Mouse (Mus musculus) forebrain, embryonic 11.5 days (tissue): ENCODE measurements around the gene Whrn. TPM values are rescaled to one million over a fixed set of nuclear protein-coding genes. Genes with fewer than 3 reads are reported as not detected.

ENCODE experiments used
- ATAC-seq: fragments of 200-750 bp; cut with Nextera tagmentation; replicated peaks from 2 replicates; pipeline ENCODE4 v1.8.0; 2017; ENCODE audit warnings: moderate TSS enrichment; ENCODE audit not compliant: low FRiP score
- DNase-seq: peaks from one replicate; pipeline ENCODE4 v3.0.0-alpha.2; 2017; ENCODE audit warnings: low spot score
- H3K27ac ChIP-seq: fragments of 300-500 bp; sonication (generic); 2 replicates; pipeline ENCODE4 v1.5.1; 2014; ENCODE audit warnings: low read depth, low read length
- H3K27me3 ChIP-seq: fragments of 300-500 bp; sonication (generic); 2 replicates; pipeline ENCODE4 v1.6.1; 2014; ENCODE audit warnings: mild to moderate bottlenecking, low read length, mixed read lengths; ENCODE audit not compliant: control insufficient read depth, insufficient read depth
- H3K36me3 ChIP-seq: fragments of 300-500 bp; sonication (generic); 2 replicates; pipeline ENCODE4 v1.6.1; 2014; ENCODE audit warnings: mild to moderate bottlenecking, low read length, moderate library complexity, mixed read lengths; ENCODE audit not compliant: control insufficient read depth, insufficient read depth
- H3K4me1 ChIP-seq: fragments of 300-500 bp; sonication (generic); replicated peaks from 2 replicates; pipeline ENCODE4 v1.6.1; 2014; ENCODE audit warnings: low read length, mixed read lengths; ENCODE audit not compliant: control insufficient read depth, insufficient read depth
- H3K4me2 ChIP-seq: fragments of 300-500 bp; sonication (generic); 2 replicates; pipeline ENCODE4 v1.6.1; 2014; ENCODE audit warnings: low read depth, mild to moderate bottlenecking, low read length, moderate library complexity, mixed read lengths; ENCODE audit not compliant: severe bottlenecking
- H3K4me3 ChIP-seq: fragments of 300-500 bp; sonication (generic); 2 replicates; pipeline ENCODE4 v1.5.1; 2014; ENCODE audit warnings: low read depth, low read length
- H3K9ac ChIP-seq: fragments of 300-500 bp; sonication (generic); 2 replicates; pipeline ENCODE4 v1.6.1; 2014; ENCODE audit warnings: low read length
- H3K9me3 ChIP-seq: fragments of 300-500 bp; sonication (generic); 2 replicates; pipeline ENCODE4 v1.6.1; 2016; ENCODE audit warnings: low read length, mixed read lengths; ENCODE audit not compliant: control insufficient read depth
- WGBS: fragments of 180-500 bp; shearing (Covaris S2); extraction: QIAGEN DNeasy Blood & Tissue Kit; methylation state at CpG from one replicate; pipeline ENCODE4 v1.1.7; 2014; 5-methylcytosine and 5-hydroxymethylcytosine counted together
- polyA plus RNA-seq: library from polyadenylated mRNA; unstranded; fragments of >200 nt; fragmentation: Nextera tagmentation; extraction: Ambion mirVana; gene quantifications from 2 replicates; pipeline ENCODE4 v1.2.1, GENCODE M21; 2014

The Whrn gene
- polyA plus RNA-seq, 1 experiment from 2014 or later, result 11.0 TPM

GRCm38 (mm10) chr4:63525514-63525913 lies 29.7 kb upstream of the Whrn start:
- no peaks in the 10 kb centered on the region for H3K4me1 ChIP-seq
- H3K9me3 ChIP-seq, result no peaks in the 10 kb centered on the region
- no peak for DNase-seq
- H3K4me2 ChIP-seq, result no peak overlapping the region
- WGBS, result 79% methylated on average over 8 of the region's 8 CpGs
- no peaks in the 10 kb centered on the region for H3K27me3 ChIP-seq
- no peak for ATAC-seq
- H3K4me3 ChIP-seq, result no peak overlapping the region
- H3K27ac ChIP-seq, result no peak overlapping the region
- H3K9ac ChIP-seq, result no peak overlapping the region
- H3K36me3 ChIP-seq, result no peaks in the 10 kb centered on the region

GRCm38 (mm10) chr4:63521813-63522419 lies 26.1 kb upstream of the Whrn start:
- H3K27me3 ChIP-seq, result no peaks in the 10 kb centered on the region
- ATAC-seq, result no peak
- H3K4me2 ChIP-seq, result no peak overlapping the region
- no peak overlapping the region for H3K9ac ChIP-seq
- H3K9me3 ChIP-seq, result no peaks in the 10 kb centered on the region
- H3K4me3 ChIP-seq, result no peak overlapping the region
- WGBS, result 86% methylated on average over 2 of the region's 2 CpGs
- H3K27ac ChIP-seq, result no peak overlapping the region
- no peaks in the 10 kb centered on the region for H3K36me3 ChIP-seq
- no peak for DNase-seq
- no peaks in the 10 kb centered on the region for H3K4me1 ChIP-seq

- no peaks in the 10 kb centered on the region for H3K36me3 ChIP-seq
- no peaks in the 10 kb centered on the region for H3K27me3 ChIP-seq
- H3K9ac ChIP-seq, result no peak overlapping the region
- 82% methylated on average over 5 of the region's 5 CpGs for WGBS
- H3K4me2 ChIP-seq, result no peak overlapping the region
- no peak for DNase-seq
- H3K9me3 ChIP-seq, result no peaks in the 10 kb centered on the region
- no peaks in the 10 kb centered on the region for H3K4me1 ChIP-seq
- ATAC-seq, result no peak
- H3K27ac ChIP-seq, result no peak overlapping the region
- no peak overlapping the region for H3K4me3 ChIP-seq
Measured at GRCm38 (mm10) chr4:63515021-63515420, 19.2 kb upstream of the Whrn start.

- no peak for ATAC-seq
Measured at GRCm38 (mm10) chr4:63514454-63514984, 18.7 kb upstream of the Whrn start.

GRCm38 (mm10) chr4:63512921-63513320 lies 17.1 kb upstream of the Whrn start:
- H3K27me3 ChIP-seq, result no peaks in the 10 kb centered on the region
- ATAC-seq, result no peak
- no peak overlapping the region for H3K27ac ChIP-seq
- no peak overlapping the region for H3K9ac ChIP-seq
- no peak for DNase-seq
- H3K4me1 ChIP-seq, result no peaks in the 10 kb centered on the region
- no peak overlapping the region for H3K4me3 ChIP-seq
- WGBS, result 82% methylated on average over 2 of the region's 2 CpGs
- no peak overlapping the region for H3K4me2 ChIP-seq
- no peaks in the 10 kb centered on the region for H3K36me3 ChIP-seq
- H3K9me3 ChIP-seq, result no peaks in the 10 kb centered on the region

More at GRCm38 (mm10) chr4:63514454-63514984, 18.7 kb upstream of the Whrn start:
- no peaks in the 10 kb centered on the region for H3K27me3 ChIP-seq
- no peaks in the 10 kb centered on the region for H3K9me3 ChIP-seq
- no peaks in the 10 kb centered on the region for H3K4me1 ChIP-seq
- H3K4me3 ChIP-seq, result no peak overlapping the region
- 76% methylated on average over 4 of the region's 4 CpGs for WGBS
- H3K27ac ChIP-seq, result no peak overlapping the region
- H3K4me2 ChIP-seq, result no peak overlapping the region
- H3K36me3 ChIP-seq, result no peaks in the 10 kb centered on the region
- no peak overlapping the region for H3K9ac ChIP-seq
- no peak for DNase-seq

- no peak overlapping the region for H3K4me2 ChIP-seq
- H3K27ac ChIP-seq, result no peak overlapping the region
- H3K27me3 ChIP-seq, result no peaks in the 10 kb centered on the region
- WGBS, result 18% methylated on average over 4 of the region's 4 CpGs
- H3K9me3 ChIP-seq, result no peaks in the 10 kb centered on the region
- ATAC-seq (0 out of 2 replicates have a peak, but pooled peaks have one; percentile 56), DNase-seq (peak; percentile 85)
- no peaks in the 10 kb centered on the region for H3K4me1 ChIP-seq
- no peak overlapping the region for H3K9ac ChIP-seq
- H3K4me3 ChIP-seq, result no peak overlapping the region
- no peaks in the 10 kb centered on the region for H3K36me3 ChIP-seq
Measured at GRCm38 (mm10) chr4:63508232-63508631, 12.4 kb upstream of the Whrn start.

- ATAC-seq (no peak), DNase-seq (no peak)
- Histone ChIP-seq H3K4me1 (no peaks in the 10 kb centered on the region), H3K9me3 (no peaks in the 10 kb centered on the region), H3K27ac (no peak overlapping the region), H3K27me3 (no peaks in the 10 kb centered on the region), H3K4me3 (no peak overlapping the region), H3K9ac (no peak overlapping the region), H3K36me3 (no peaks in the 10 kb centered on the region), H3K4me2 (no peak overlapping the region)
- 81% methylated on average over 5 of the region's 5 CpGs for WGBS
Measured at GRCm38 (mm10) chr4:63507478-63507877, 11.7 kb upstream of the Whrn start.

GRCm38 (mm10) chr4:63503949-63504348 lies 8.2 kb upstream of the Whrn start:
- Histone ChIP-seq H3K27me3 (no peaks in the 10 kb centered on the region), H3K27ac (no peak overlapping the region), H3K4me1 (no peaks in the 10 kb centered on the region), H3K4me2 (no peak overlapping the region), H3K4me3 (no peak overlapping the region), H3K9ac (no peak overlapping the region), H3K36me3 (no peaks in the 10 kb centered on the region), H3K9me3 (no peaks in the 10 kb centered on the region)
- ATAC-seq (no peak), DNase-seq (no peak)
- WGBS, result 78% methylated on average over 5 of the region's 5 CpGs

GRCm38 (mm10) chr4:63501050-63501449 lies 5.3 kb upstream of the Whrn start:
- Histone ChIP-seq H3K9ac (no peak overlapping the region), H3K27me3 (no peaks in the 10 kb centered on the region), H3K4me1 (0 out of 2 replicates have a peak, but pooled peaks cover 3% of the 10 kb centered on the region), H3K27ac (no peak overlapping the region), H3K9me3 (no peaks in the 10 kb centered on the region), H3K4me3 (no peak overlapping the region), H3K36me3 (no peaks in the 10 kb centered on the region), H3K4me2 (no peak overlapping the region)
- ATAC-seq (no peak), DNase-seq (no peak)
- WGBS, result 49% methylated on average over 5 of the region's 5 CpGs
